Mouse (Mus musculus) bone marrow, adult 2 months (tissue): Measurements from ENCODE around the gene Tomm34. TPM values are rescaled to one million over a fixed set of nuclear protein-coding genes. Genes with fewer than 3 reads are reported as not detected.
A peak's percentile ranks its signal among the peaks of the same experiment; 100 is the strongest.

Experiments used
- H3K27ac ChIP-seq: fragments of 200-500 bp; 2 replicates; pipeline ENCODE4 v1.5.1; 2012; ENCODE audit warnings: low read depth, mild to moderate bottlenecking, control low read depth, inconsistent platforms, low read length; ENCODE audit not compliant: control insufficient read depth, poor library complexity, insufficient read depth
- H3K4me1 ChIP-seq: fragments of 200-500 bp; 2 replicates; pipeline ENCODE4 v1.6.1; 2011; ENCODE audit warnings: low read length; ENCODE audit not compliant: control insufficient read depth, insufficient read depth
- H3K4me3 ChIP-seq: fragments of 200-500 bp; replicated peaks from 2 replicates; pipeline ENCODE3; 2011; ENCODE audit warnings: mild to moderate bottlenecking, low read depth, low read length, control low read depth; ENCODE audit not compliant: control insufficient read depth
- CTCF ChIP-seq: fragments of 200-500 bp; IDR thresholded peaks from 2 replicates; pipeline ENCODE4 v1.5.1; 2011; ENCODE audit warnings: low read length, control low read depth; ENCODE audit not compliant: control insufficient read depth, insufficient read depth
- POLR2A ChIP-seq: fragments of 200-500 bp; IDR thresholded peaks from 2 replicates; pipeline ENCODE4 v1.6.1; 2011; ENCODE audit warnings: low read depth, mild to moderate bottlenecking, control low read depth, low read length, borderline replicate concordance; ENCODE audit not compliant: control insufficient read depth
- WGBS: fragments of 180-500 bp; shearing (Covaris S2); methylation state at CpG from one replicate; pipeline ENCODE4 v1.1.7; 2018; 5-methylcytosine and 5-hydroxymethylcytosine counted together
- polyA plus RNA-seq: library from polyadenylated mRNA; stranded (reverse); fragments of >200 nt; gene quantifications from 2 replicates; pipeline ENCODE4 v1.2.4, GENCODE M21; 2011; ENCODE audit warnings: low replicate concordance; ENCODE audit not compliant: missing spikeins, insufficient read depth, insufficient read length

Tomm34 gene
- polyA plus RNA-seq, 1 experiment: 50.9 TPM

GRCm38 (mm10) chr2:164019943-164020342, 51.0 kb downstream of the Tomm34 start:
- WGBS: 79% methylated on average over 4 of the region's 4 CpGs
- H3K4me3 ChIP-seq: no peak overlapping the region
- TF ChIP-seq CTCF: no peak
- TF ChIP-seq POLR2A: no peak
- no peaks in the 10 kb centered on the region; the same call in 1 of the 2 replicates for H3K4me1 ChIP-seq
- H3K27ac ChIP-seq: no peak overlapping the region

- Histone ChIP-seq H3K4me1 (no peaks in the 10 kb centered on the region; the same call in 1 of the 2 replicates), H3K27ac (no peak overlapping the region), H3K4me3 (no peak overlapping the region)
- 85% methylated on average over 3 of the region's 3 CpGs for WGBS
- TF ChIP-seq POLR2A (no peak), CTCF (no peak)
Observed at GRCm38 (mm10) chr2:164018910-164019309, 52.1 kb downstream of the Tomm34 start.

GRCm38 (mm10) chr2:164015304-164015703, 55.7 kb downstream of the Tomm34 start:
- no peak for TF ChIP-seq CTCF
- TF ChIP-seq POLR2A: no peak
- 92% methylated on average over 16 of the region's 16 CpGs for WGBS

GRCm38 (mm10) chr2:164010944-164011343, 60.0 kb downstream of the Tomm34 start:
- Histone ChIP-seq H3K27ac (peak overlapping the region; percentile 16; the same call in 1 of the 2 replicates), H3K4me3 (no peak overlapping the region), H3K4me1 (peaks cover 9% of the 10 kb centered on the region)
- 39% methylated on average over 3 of the region's 3 CpGs for WGBS
- TF ChIP-seq CTCF (no peak), POLR2A (no peak)

More at GRCm38 (mm10) chr2:164015304-164015703, 55.7 kb downstream of the Tomm34 start:
- H3K4me3 ChIP-seq: no peak overlapping the region
- H3K4me1 ChIP-seq: peaks cover 4% of the 10 kb centered on the region; the same call in 1 of the 2 replicates
- H3K27ac ChIP-seq: no peak overlapping the region

GRCm38 (mm10) chr2:164010496-164010895, 60.5 kb downstream of the Tomm34 start:
- 77% methylated on average over 5 of the region's 5 CpGs for WGBS
- peaks cover 9% of the 10 kb centered on the region for H3K4me1 ChIP-seq
- TF ChIP-seq CTCF: no peak
- TF ChIP-seq POLR2A: no peak
- no peak overlapping the region; the same call in 1 of the 2 replicates for H3K27ac ChIP-seq
- H3K4me3 ChIP-seq: no peak overlapping the region

- no peak overlapping the region for H3K27ac ChIP-seq
- TF ChIP-seq CTCF: no peak
- peaks cover 9% of the 10 kb centered on the region for H3K4me1 ChIP-seq
- no peak overlapping the region for H3K4me3 ChIP-seq
- WGBS: 38% methylated on average over 6 of the region's 6 CpGs
Observed at GRCm38 (mm10) chr2:164009227-164009626, 61.7 kb downstream of the Tomm34 start.

GRCm38 (mm10) chr2:164007987-164008545, 62.9 kb downstream of the Tomm34 start:
- WGBS: 78% methylated on average over 2 of the region's 2 CpGs
- TF ChIP-seq CTCF (no peak), POLR2A (no peak)
- no peak overlapping the region for H3K4me3 ChIP-seq
- peaks cover 9% of the 10 kb centered on the region for H3K4me1 ChIP-seq
- no peak overlapping the region for H3K27ac ChIP-seq

- TF ChIP-seq POLR2A (no peak), CTCF (no peak)
- no peak overlapping the region for H3K4me3 ChIP-seq
- H3K4me1 ChIP-seq: peaks cover 9% of the 10 kb centered on the region
- WGBS: 79% methylated on average over 8 of the region's 8 CpGs
- H3K27ac ChIP-seq: no peak overlapping the region
Observed at GRCm38 (mm10) chr2:164007547-164007946, 63.4 kb downstream of the Tomm34 start.

- peak overlapping the region; percentile 6; the same call in 1 of the 2 replicates for H3K27ac ChIP-seq
- no peak for TF ChIP-seq CTCF
- TF ChIP-seq POLR2A: no peak
- H3K4me1 ChIP-seq: peaks cover 9% of the 10 kb centered on the region
Observed at GRCm38 (mm10) chr2:164006932-164007331, 64.0 kb downstream of the Tomm34 start.

More at GRCm38 (mm10) chr2:164006932-164007331, 64.0 kb downstream of the Tomm34 start:
- no peak overlapping the region for H3K4me3 ChIP-seq
- WGBS: 30% methylated on average over 10 of the region's 10 CpGs
